Mouse (Mus musculus) brain, adult 2 months (tissue): Measurements from ENCODE around the gene Enox1.

Experiments used
- DNase-seq: peaks from one replicate; pipeline ENCODE4 v3.0.0; 2011; ENCODE audit warnings: low read depth, low spot score

Enox1 gene

GRCm38 (mm10) chr14:77673138-77673537, 516.6 kb downstream of the Enox1 start:
- peak; percentile 27 for DNase-seq

GRCm38 (mm10) chr14:77677951-77678350, 521.4 kb downstream of the Enox1 start:
- DNase-seq = peak; percentile 32

GRCm38 (mm10) chr14:77679877-77680276, 523.3 kb downstream of the Enox1 start:
- no peak for DNase-seq

- no peak for DNase-seq
Measured at GRCm38 (mm10) chr14:77682888-77683555, 526.5 kb downstream of the Enox1 start.

GRCm38 (mm10) chr14:77689816-77690215, 533.3 kb downstream of the Enox1 start:
- no peak for DNase-seq

- peak; percentile 22 for DNase-seq
Measured at GRCm38 (mm10) chr14:77705006-77705405, 548.4 kb downstream of the Enox1 start.

- DNase-seq = peak; percentile 62
Measured at GRCm38 (mm10) chr14:77706511-77707246, 550.1 kb downstream of the Enox1 start.

GRCm38 (mm10) chr14:77707279-77707678, 550.7 kb downstream of the Enox1 start:
- no peak for DNase-seq

GRCm38 (mm10) chr14:77708354-77709150, 552.0 kb downstream of the Enox1 start:
- peak; percentile 54 for DNase-seq

GRCm38 (mm10) chr14:77714931-77715535, 558.5 kb downstream of the Enox1 start:
- peak; percentile 32 for DNase-seq

GRCm38 (mm10) chr14:77716981-77717380, 560.4 kb downstream of the Enox1 start:
- DNase-seq = no peak

GRCm38 (mm10) chr14:77718814-77719213, 562.3 kb downstream of the Enox1 start:
- peak; percentile 73 for DNase-seq

- no peak for DNase-seq
Measured at GRCm38 (mm10) chr14:77738056-77738455, 581.5 kb downstream of the Enox1 start.

- peak; percentile 61 for DNase-seq
Measured at GRCm38 (mm10) chr14:77738751-77739365, 582.3 kb downstream of the Enox1 start.

- no peak for DNase-seq
Measured at GRCm38 (mm10) chr14:77739376-77739775, 582.8 kb downstream of the Enox1 start.

- peak; percentile 84 for DNase-seq
Measured at GRCm38 (mm10) chr14:77744638-77745240, 588.2 kb downstream of the Enox1 start.

- peak; percentile 75 for DNase-seq
Measured at GRCm38 (mm10) chr14:77748920-77749319, 592.4 kb downstream of the Enox1 start.
